Mouse (Mus musculus) forebrain, embryonic 11.5 days (tissue): ENCODE results near the gene Ank3. TPM values are rescaled to one million over a fixed set of nuclear protein-coding genes. Genes with fewer than 3 reads are reported as not detected.

Source experiments
- ATAC-seq: fragments of 200-750 bp; cut with Nextera tagmentation; replicated peaks from 2 replicates; pipeline ENCODE4 v1.8.0; 2017; ENCODE audit warnings: moderate TSS enrichment; ENCODE audit not compliant: low FRiP score
- DNase-seq: peaks from one replicate; pipeline ENCODE4 v3.0.0-alpha.2; 2017; ENCODE audit warnings: low spot score
- H3K27ac ChIP-seq: fragments of 300-500 bp; sonication (generic); 2 replicates; pipeline ENCODE4 v1.5.1; 2014; ENCODE audit warnings: low read depth, low read length
- H3K27me3 ChIP-seq: fragments of 300-500 bp; sonication (generic); 2 replicates; pipeline ENCODE4 v1.6.1; 2014; ENCODE audit warnings: mild to moderate bottlenecking, low read length, mixed read lengths; ENCODE audit not compliant: control insufficient read depth, insufficient read depth
- H3K36me3 ChIP-seq: fragments of 300-500 bp; sonication (generic); 2 replicates; pipeline ENCODE4 v1.6.1; 2014; ENCODE audit warnings: mild to moderate bottlenecking, low read length, moderate library complexity, mixed read lengths; ENCODE audit not compliant: control insufficient read depth, insufficient read depth
- H3K4me1 ChIP-seq: fragments of 300-500 bp; sonication (generic); replicated peaks from 2 replicates; pipeline ENCODE4 v1.6.1; 2014; ENCODE audit warnings: low read length, mixed read lengths; ENCODE audit not compliant: control insufficient read depth, insufficient read depth
- H3K4me2 ChIP-seq: fragments of 300-500 bp; sonication (generic); 2 replicates; pipeline ENCODE4 v1.6.1; 2014; ENCODE audit warnings: low read depth, mild to moderate bottlenecking, low read length, moderate library complexity, mixed read lengths; ENCODE audit not compliant: severe bottlenecking
- H3K4me3 ChIP-seq: fragments of 300-500 bp; sonication (generic); 2 replicates; pipeline ENCODE4 v1.5.1; 2014; ENCODE audit warnings: low read depth, low read length
- H3K9ac ChIP-seq: fragments of 300-500 bp; sonication (generic); 2 replicates; pipeline ENCODE4 v1.6.1; 2014; ENCODE audit warnings: low read length
- H3K9me3 ChIP-seq: fragments of 300-500 bp; sonication (generic); 2 replicates; pipeline ENCODE4 v1.6.1; 2016; ENCODE audit warnings: low read length, mixed read lengths; ENCODE audit not compliant: control insufficient read depth
- WGBS: fragments of 180-500 bp; shearing (Covaris S2); extraction: QIAGEN DNeasy Blood & Tissue Kit; methylation state at CpG from one replicate; pipeline ENCODE4 v1.1.7; 2014; 5-methylcytosine and 5-hydroxymethylcytosine counted together
- polyA plus RNA-seq: library from polyadenylated mRNA; unstranded; fragments of >200 nt; fragmentation: Nextera tagmentation; extraction: Ambion mirVana; gene quantifications from 2 replicates; pipeline ENCODE4 v1.2.1, GENCODE M21; 2014

Ank3 gene
- polyA plus RNA-seq, 1 experiment from 2014 or later: 44.5 TPM

DNA sequence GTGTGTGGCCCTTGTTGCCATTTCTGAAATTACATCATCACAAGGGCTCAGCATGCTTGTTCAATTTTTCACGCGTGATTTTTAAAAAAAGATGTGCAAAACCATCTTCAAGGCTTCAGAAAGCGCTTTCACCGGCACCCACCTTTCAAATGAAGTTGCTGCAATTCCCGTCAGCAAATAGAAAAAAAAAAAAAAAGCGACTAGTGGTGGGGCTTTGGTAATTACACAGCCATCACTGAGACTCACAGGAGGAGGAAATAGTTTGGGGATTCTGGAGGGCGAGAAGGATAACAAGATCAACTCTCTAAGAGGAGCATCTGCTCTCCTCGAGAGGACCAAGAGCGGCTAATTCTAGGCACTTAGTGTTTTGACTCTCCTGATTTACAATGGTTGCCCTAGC, 173.4 kb downstream of the Ank3 start:
- H3K27me3 ChIP-seq: peaks cover 11% of the 10 kb centered on the region

DNA sequence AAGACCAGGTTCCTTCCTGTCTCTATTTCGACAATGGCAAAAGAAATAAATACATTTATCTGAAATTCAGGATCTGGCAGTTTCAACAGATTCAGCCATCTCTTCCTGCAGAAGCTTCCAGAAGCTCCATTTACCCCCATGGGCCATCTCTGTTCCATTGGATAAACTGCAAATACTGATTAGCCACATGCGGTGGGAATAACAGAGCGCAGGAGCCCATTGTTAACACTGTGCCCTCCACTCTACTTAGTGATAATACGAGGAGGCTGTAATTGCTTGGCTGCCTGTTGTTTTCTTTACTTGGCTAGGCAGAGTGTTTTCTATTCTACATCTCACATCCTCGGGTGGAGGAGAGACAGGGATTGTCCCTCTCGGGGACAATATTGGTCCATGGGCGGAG, 174.5 kb downstream of the Ank3 start:
- H3K27me3 ChIP-seq: peaks cover 11% of the 10 kb centered on the region
- ATAC-seq (no peak), DNase-seq (no peak)
- WGBS: 17% methylated on average over 7 of the region's 7 CpGs
- H3K4me1 ChIP-seq: peaks cover 13% of the 10 kb centered on the region; the same call in 1 of the 2 replicates
- H3K4me3 ChIP-seq: no peak overlapping the region
- H3K27ac ChIP-seq: no peak overlapping the region
- no peak overlapping the region for H3K9ac ChIP-seq
- no peak overlapping the region for H3K4me2 ChIP-seq
- H3K36me3 ChIP-seq: no peaks in the 10 kb centered on the region
- H3K9me3 ChIP-seq: no peaks in the 10 kb centered on the region

More for the DNA sequence above, 173.4 kb downstream of the Ank3 start:
- H3K4me1 ChIP-seq: peaks cover 13% of the 10 kb centered on the region; the same call in 1 of the 2 replicates
- H3K4me3 ChIP-seq: peak overlapping the region; percentile 19
- no peaks in the 10 kb centered on the region for H3K36me3 ChIP-seq
- ATAC-seq: no peak
- H3K27ac ChIP-seq: no peak overlapping the region
- H3K4me2 ChIP-seq: peak overlapping the region; percentile 42
- DNase-seq: no peak
- no peaks in the 10 kb centered on the region for H3K9me3 ChIP-seq
- WGBS: 2% methylated on average over 9 of the region's 9 CpGs
- H3K9ac ChIP-seq: no peak overlapping the region

DNA sequence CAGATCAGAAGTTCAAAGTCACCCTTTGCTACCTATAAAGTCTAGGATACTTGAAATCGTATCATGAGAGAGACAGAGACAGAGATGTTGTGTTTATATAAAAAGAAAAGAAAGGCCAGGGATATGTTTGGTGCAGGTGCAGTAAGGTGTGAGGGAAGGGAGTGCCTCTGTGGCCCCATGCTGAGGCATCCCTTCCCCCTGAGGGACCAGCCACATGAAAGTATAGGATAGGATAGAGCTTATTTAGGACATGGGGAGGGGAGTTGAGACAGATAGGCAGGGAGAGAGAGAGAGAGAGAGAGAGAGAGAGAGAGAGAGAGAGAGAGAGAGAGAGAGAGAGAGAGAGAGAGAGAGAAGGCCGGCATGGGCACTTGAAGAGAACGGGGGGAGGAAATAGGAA, 175.2 kb downstream of the Ank3 start:
- Histone ChIP-seq H3K27ac (no peak overlapping the region), H3K27me3 (peaks cover 11% of the 10 kb centered on the region), H3K9ac (no peak overlapping the region), H3K9me3 (no peaks in the 10 kb centered on the region), H3K4me3 (no peak overlapping the region), H3K4me2 (peak overlapping the region; percentile 21; the same call in 1 of the 2 replicates), H3K36me3 (no peaks in the 10 kb centered on the region), H3K4me1 (peaks cover 13% of the 10 kb centered on the region; the same call in 1 of the 2 replicates)
- 4% methylated on average over 3 of the region's 3 CpGs for WGBS
- no peak for DNase-seq
- ATAC-seq: no peak

DNA sequence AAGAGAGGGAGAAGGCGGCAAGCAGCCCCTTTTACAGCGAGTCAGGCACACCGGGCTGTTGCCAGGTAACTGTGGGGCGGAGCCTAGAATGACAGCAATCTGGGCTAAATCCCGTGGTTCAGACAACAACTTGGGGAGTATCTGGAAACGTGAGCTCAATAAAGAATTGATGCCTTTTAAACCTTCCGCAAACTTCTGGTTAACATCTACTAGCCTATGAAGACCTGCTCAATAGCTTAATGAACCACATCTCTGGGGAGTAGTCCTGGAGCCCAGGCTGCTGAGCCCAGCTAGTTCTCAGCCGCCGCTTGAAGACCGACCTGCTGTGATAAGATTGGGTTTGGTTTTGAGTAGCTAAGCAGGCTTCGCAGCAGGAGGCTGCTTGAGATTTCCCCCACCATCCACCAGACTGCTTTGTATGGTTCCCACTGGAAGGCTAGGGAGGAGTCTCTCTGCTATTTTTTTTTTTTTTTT, 175.7 kb downstream of the Ank3 start:
- WGBS: 2% methylated on average over 11 of the region's 11 CpGs
- no peak overlapping the region for H3K4me3 ChIP-seq
- DNase-seq: no peak
- no peaks in the 10 kb centered on the region for H3K9me3 ChIP-seq
- 0 out of 2 replicates have a peak, but pooled peaks have one; percentile 10 for ATAC-seq
- peaks cover 13% of the 10 kb centered on the region; the same call in 1 of the 2 replicates for H3K4me1 ChIP-seq
- no peaks in the 10 kb centered on the region for H3K36me3 ChIP-seq
- no peak overlapping the region for H3K9ac ChIP-seq
- peak overlapping the region; percentile 21; the same call in 1 of the 2 replicates for H3K4me2 ChIP-seq
- no peak overlapping the region for H3K27ac ChIP-seq
- H3K27me3 ChIP-seq: peaks cover 11% of the 10 kb centered on the region

DNA sequence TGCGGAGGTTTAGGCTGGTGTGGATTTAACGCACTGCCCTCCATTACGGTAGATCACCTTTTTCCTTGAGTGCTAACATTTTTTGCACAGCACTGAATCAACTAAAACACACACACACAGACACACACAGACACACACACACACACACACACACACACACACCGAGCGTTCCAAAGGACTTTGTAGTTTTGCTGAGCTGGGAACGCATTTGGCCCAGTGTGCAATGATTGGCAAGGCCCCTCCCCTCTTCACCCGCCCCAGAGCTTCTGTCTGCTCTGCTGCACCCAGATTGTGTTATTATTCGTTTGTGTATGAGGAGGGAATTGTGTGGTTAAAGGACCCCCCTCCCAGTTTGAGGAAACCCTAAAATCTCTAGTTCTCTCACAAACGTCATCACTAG, 176.3 kb downstream of the Ank3 start:
- Histone ChIP-seq H3K9ac (no peak overlapping the region), H3K36me3 (no peaks in the 10 kb centered on the region), H3K9me3 (no peaks in the 10 kb centered on the region), H3K27ac (no peak overlapping the region), H3K4me2 (no peak overlapping the region), H3K4me3 (no peak overlapping the region), H3K4me1 (peaks cover 13% of the 10 kb centered on the region; the same call in 1 of the 2 replicates), H3K27me3 (peaks cover 11% of the 10 kb centered on the region)
- DNase-seq (no peak), ATAC-seq (no peak)
- WGBS: 23% methylated on average over 9 of the region's 9 CpGs

DNA sequence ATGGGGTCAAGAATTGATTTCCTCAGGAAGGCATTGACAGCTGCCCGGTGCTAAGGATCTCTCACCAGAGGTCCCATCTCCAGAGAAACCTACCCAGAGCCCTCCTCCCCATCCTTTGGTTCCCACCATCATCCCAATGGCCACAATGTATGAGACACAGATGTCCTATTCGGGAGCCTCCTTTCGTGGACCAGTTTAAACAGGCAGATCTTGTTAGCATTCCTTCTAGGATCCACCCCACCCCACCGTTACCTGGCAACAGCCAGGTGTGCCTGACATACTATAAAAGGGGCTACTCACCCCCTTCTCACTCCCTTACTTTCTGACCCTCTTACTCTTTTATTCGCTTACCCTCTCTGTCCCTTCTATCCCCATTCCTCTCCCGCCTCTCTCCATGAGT, 176.9 kb downstream of the Ank3 start:
- H3K9me3 ChIP-seq: no peaks in the 10 kb centered on the region
- ATAC-seq (no peak), DNase-seq (no peak)
- no peak overlapping the region for H3K4me2 ChIP-seq
- H3K36me3 ChIP-seq: no peaks in the 10 kb centered on the region
- H3K27me3 ChIP-seq: peaks cover 11% of the 10 kb centered on the region
- WGBS: 56% methylated on average over 6 of the region's 6 CpGs
- no peak overlapping the region for H3K4me3 ChIP-seq
- no peak overlapping the region for H3K27ac ChIP-seq
- peaks cover 13% of the 10 kb centered on the region; the same call in 1 of the 2 replicates for H3K4me1 ChIP-seq
- no peak overlapping the region for H3K9ac ChIP-seq

DNA sequence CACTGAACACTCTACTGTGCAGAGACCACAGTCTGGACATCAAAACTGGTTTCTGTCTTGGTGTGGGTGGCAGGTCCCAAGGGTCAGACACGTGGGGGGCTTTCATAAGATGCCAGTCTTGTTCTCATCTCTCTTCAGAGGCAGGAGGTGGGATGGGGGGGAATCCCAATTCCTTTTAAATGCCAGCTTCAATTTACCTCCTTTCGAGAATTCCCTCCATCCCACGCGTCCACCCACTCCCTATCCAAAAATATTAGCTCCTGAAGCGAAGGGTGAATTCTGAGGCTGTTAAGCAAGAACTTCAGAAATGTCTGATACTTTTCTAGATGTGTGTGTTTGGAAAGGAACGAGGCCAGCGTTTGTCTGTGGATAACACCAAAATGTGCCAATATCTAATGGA, 177.7 kb downstream of the Ank3 start:
- ATAC-seq (no peak), DNase-seq (no peak)
- Histone ChIP-seq H3K27ac (no peak overlapping the region), H3K4me1 (peaks cover 13% of the 10 kb centered on the region; the same call in 1 of the 2 replicates), H3K27me3 (peaks cover 11% of the 10 kb centered on the region), H3K36me3 (no peaks in the 10 kb centered on the region), H3K9me3 (no peaks in the 10 kb centered on the region), H3K4me2 (no peak overlapping the region), H3K9ac (no peak overlapping the region), H3K4me3 (no peak overlapping the region)
- WGBS: 89% methylated on average over 7 of the region's 7 CpGs

DNA sequence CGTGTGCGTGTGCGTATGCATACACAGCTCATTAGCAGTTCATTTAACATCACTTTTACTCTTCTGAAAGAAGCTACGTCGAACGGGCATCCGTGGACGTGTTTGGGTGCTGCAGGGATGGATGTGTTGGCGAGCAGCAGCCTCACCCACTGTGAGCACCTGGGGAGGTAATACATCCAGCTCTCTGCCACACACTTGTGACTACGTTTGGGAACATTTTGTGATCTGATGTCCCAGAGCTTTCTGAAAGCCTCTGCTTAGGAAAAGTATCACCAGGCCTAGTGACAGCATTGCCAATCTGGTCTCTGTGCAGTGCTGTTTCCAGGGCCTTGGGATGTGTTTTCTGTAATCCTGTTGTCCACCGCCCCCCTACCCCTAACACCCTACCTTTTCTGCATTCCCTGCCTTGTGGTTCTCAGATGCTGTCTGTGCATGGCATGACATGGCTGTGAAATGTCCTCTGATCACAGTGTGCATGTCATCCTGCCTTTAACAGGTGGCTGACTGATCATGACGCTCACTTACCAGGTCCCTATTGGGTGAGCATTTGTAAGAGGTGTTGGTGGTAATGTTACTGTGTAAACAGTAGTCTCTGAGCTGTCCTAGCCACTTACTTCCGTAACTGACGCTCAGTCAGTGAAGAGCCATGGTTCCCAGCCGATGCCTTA, 178.6 kb downstream of the Ank3 start:
- H3K9me3 ChIP-seq: no peaks in the 10 kb centered on the region
- H3K27ac ChIP-seq: no peak overlapping the region
- H3K4me2 ChIP-seq: no peak overlapping the region
- no peak for ATAC-seq
- H3K4me1 ChIP-seq: peaks cover 7% of the 10 kb centered on the region; the same call in 1 of the 2 replicates
- 82% methylated on average over 15 of the region's 15 CpGs for WGBS
- no peak for DNase-seq
- no peaks in the 10 kb centered on the region for H3K36me3 ChIP-seq
- peaks cover 9% of the 10 kb centered on the region for H3K27me3 ChIP-seq
- H3K4me3 ChIP-seq: no peak overlapping the region
- H3K9ac ChIP-seq: no peak overlapping the region

DNA sequence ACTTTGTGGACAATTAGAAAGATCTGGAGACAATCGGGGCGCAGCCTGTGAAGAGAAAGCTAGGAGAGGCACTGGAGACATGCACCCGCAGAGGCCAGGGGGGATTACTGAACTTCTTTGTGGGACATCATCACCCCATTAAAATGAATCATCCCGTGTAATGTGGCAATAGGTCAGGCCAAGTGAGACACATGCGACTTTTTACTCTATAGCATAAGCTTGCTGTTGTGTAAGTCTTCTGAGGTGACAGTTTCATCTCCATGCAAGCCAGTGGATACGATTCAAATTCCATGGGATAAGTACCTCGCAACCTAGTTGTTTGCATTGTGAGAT, 179.1 kb downstream of the Ank3 start:
- Histone ChIP-seq H3K9ac (no peak overlapping the region), H3K36me3 (no peaks in the 10 kb centered on the region), H3K4me1 (peaks cover 5% of the 10 kb centered on the region; the same call in 1 of the 2 replicates), H3K9me3 (no peaks in the 10 kb centered on the region), H3K4me3 (no peak overlapping the region), H3K27me3 (peaks cover 6% of the 10 kb centered on the region), H3K4me2 (no peak overlapping the region), H3K27ac (no peak overlapping the region)
- 79% methylated on average over 7 of the region's 7 CpGs for WGBS
- DNase-seq: no peak
- ATAC-seq: no peak
